ENCODE assay signal across 24 mouse cellular contexts in the genomic region with DNA sequence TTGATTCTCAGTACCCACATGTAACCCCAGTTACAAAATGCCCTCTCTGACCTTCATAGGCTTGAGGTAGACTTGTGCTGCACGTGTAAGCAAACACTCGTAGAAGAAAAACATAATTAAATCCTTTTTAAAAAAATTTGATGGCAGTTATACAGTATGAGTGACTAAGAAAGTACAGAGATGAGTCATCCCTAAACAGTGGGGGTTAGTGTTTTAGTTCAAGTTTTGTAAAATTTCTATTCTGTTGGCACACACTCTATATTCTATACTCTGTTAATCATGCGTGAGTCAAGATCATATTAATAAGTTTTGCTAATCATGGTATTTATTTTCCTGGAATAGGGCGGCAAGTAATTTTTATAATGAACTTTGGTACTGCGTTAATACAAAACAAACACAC.
"Had no signal": no experiment of that assay in that cellular context is flagged by ENCODE, and none has a peak within 500 bp of the region (broad histone marks: within the 10 kb centered on the region; RNA-seq: fewer than 3 reads in every experiment).

No protein-coding gene starts in this region.

- ATAC-seq: liver, embryonic 12.5 days; midbrain, embryonic 13.5 days; midbrain, embryonic 16.5 days had no signal

- H3K27me3 ChIP-seq: limb, embryonic 13.5 days; liver, embryonic 12.5 days; liver, embryonic 15.5 days; lung, embryonic 15.5 days; megakaryocyte, embryonic 14.5 days; midbrain, embryonic 13.5 days; stomach, embryonic 15.5 days had no signal

- H3K4me3 ChIP-seq: layer of hippocampus, adult 2 months; limb, embryonic 10.5 days; limb, embryonic 13.5 days; liver, embryonic 12.5 days; liver, embryonic 15.5 days; lung, embryonic 15.5 days; megakaryocyte, embryonic 14.5 days; midbrain, embryonic 10.5 days; midbrain, embryonic 13.5 days; myocyte; stomach, embryonic 15.5 days had no signal

- H3K4me1 ChIP-seq: limb, embryonic 10.5 days; liver, embryonic 12.5 days; liver, embryonic 15.5 days; lung, embryonic 15.5 days; megakaryocyte, embryonic 14.5 days; midbrain, embryonic 10.5 days; midbrain, embryonic 13.5 days; stomach, embryonic 15.5 days had no signal

- H3K9me3 ChIP-seq: limb, embryonic 10.5 days; limb, embryonic 13.5 days; liver, embryonic 12.5 days; liver, embryonic 15.5 days; lung, embryonic 15.5 days; megakaryocyte, embryonic 14.5 days; midbrain, embryonic 10.5 days; midbrain, embryonic 13.5 days; stomach, embryonic 15.5 days had no signal

- H3K36me3 ChIP-seq: liver, embryonic 15.5 days; stomach, embryonic 15.5 days had no signal

- DNase-seq: kidney, adult 9 months; kidney, postnatal 25 days; layer of hippocampus, adult 9-11 months; liver; lung, adult 18-20 months; lung, postnatal 10 days; lung, postnatal 36 days; right cerebral cortex, adult 18-20 months; right cerebral cortex, postnatal 14 days; right cerebral cortex, postnatal 4 days; thymus, postnatal 25 days had no signal

- H3K9ac ChIP-seq: limb, embryonic 13.5 days; liver, embryonic 12.5 days; liver, embryonic 15.5 days; lung, embryonic 15.5 days; midbrain, embryonic 13.5 days; stomach, embryonic 15.5 days had no signal

- H3K4me2 ChIP-seq: limb, embryonic 13.5 days; liver, embryonic 12.5 days; liver, embryonic 15.5 days; lung, embryonic 15.5 days; midbrain, embryonic 13.5 days; stomach, embryonic 15.5 days had no signal

- H3K27ac ChIP-seq: kidney, postnatal 0 days; layer of hippocampus, adult 2 months; limb, embryonic 10.5 days; limb, embryonic 13.5 days; liver, embryonic 12.5 days; liver, embryonic 15.5 days; lung, embryonic 15.5 days; midbrain, embryonic 10.5 days; midbrain, embryonic 13.5 days; stomach, embryonic 15.5 days had no signal
